Mouse (Mus musculus) hindbrain, embryonic 11.5 days (tissue): ENCODE measurements around the gene Cmss1. TPM values are rescaled to one million over a fixed set of nuclear protein-coding genes. Genes with fewer than 3 reads are reported as not detected.

Experiments used
- ATAC-seq: fragments of 200-750 bp; cut with Nextera tagmentation; 2 replicates; pipeline ENCODE4 v1.8.0; 2017; ENCODE audit warnings: mild to moderate bottlenecking, moderate TSS enrichment, moderate library complexity; ENCODE audit not compliant: low FRiP score
- DNase-seq: peaks from one replicate; pipeline ENCODE4 v3.0.0-alpha.2; 2015; ENCODE audit warnings: low spot score
- H3K27ac ChIP-seq: fragments of 300-500 bp; sonication (generic); 2 replicates; pipeline ENCODE4 v1.5.1; 2014; ENCODE audit warnings: mild to moderate bottlenecking, low read depth, low read length
- H3K27me3 ChIP-seq: fragments of 300-500 bp; sonication (generic); 2 replicates; pipeline ENCODE4 v1.6.1; 2014; ENCODE audit warnings: mild to moderate bottlenecking, low read length, moderate library complexity, mixed read lengths; ENCODE audit not compliant: control insufficient read depth, insufficient read depth
- H3K36me3 ChIP-seq: fragments of 300-500 bp; sonication (generic); 2 replicates; pipeline ENCODE4 v1.6.1; 2014; ENCODE audit warnings: mild to moderate bottlenecking, low read length, moderate library complexity, mixed read lengths; ENCODE audit not compliant: control insufficient read depth, insufficient read depth
- H3K4me1 ChIP-seq: fragments of 300-500 bp; sonication (generic); replicated peaks from 2 replicates; pipeline ENCODE4 v1.6.1; 2014; ENCODE audit warnings: low read length, mixed read lengths; ENCODE audit not compliant: control insufficient read depth, insufficient read depth
- H3K4me2 ChIP-seq: fragments of 300-500 bp; sonication (generic); replicated peaks from 2 replicates; pipeline ENCODE4 v1.6.1; 2014; ENCODE audit warnings: mild to moderate bottlenecking, low read depth, low read length
- H3K4me3 ChIP-seq: fragments of 300-500 bp; sonication (generic); 2 replicates; pipeline ENCODE4 v1.5.1; 2014; ENCODE audit warnings: low read depth, low read length
- H3K9ac ChIP-seq: fragments of 300-500 bp; sonication (generic); 2 replicates; pipeline ENCODE4 v1.6.1; 2014; ENCODE audit warnings: low read depth, low read length
- H3K9me3 ChIP-seq: fragments of 300-500 bp; sonication (generic); 2 replicates; pipeline ENCODE4 v1.6.1; 2016; ENCODE audit warnings: low read length; ENCODE audit not compliant: control insufficient read depth
- whole genome bisulfite sequencing: fragments of 180-500 bp; shearing (Covaris S2); extraction: QIAGEN DNeasy Blood & Tissue Kit; methylation state at CpG from one replicate; pipeline ENCODE4 v1.1.7; 2014; 5-methylcytosine and 5-hydroxymethylcytosine counted together
- polyA plus RNA-seq: library from polyadenylated mRNA; unstranded; fragments of >200 nt; fragmentation: Nextera tagmentation; extraction: Ambion mirVana; gene quantifications from 2 replicates; pipeline ENCODE4 v1.2.1, GENCODE M21; 2014

The Cmss1 gene
- polyA plus RNA-seq, 1 experiment from 2014 or later: 51.1 TPM

DNA sequence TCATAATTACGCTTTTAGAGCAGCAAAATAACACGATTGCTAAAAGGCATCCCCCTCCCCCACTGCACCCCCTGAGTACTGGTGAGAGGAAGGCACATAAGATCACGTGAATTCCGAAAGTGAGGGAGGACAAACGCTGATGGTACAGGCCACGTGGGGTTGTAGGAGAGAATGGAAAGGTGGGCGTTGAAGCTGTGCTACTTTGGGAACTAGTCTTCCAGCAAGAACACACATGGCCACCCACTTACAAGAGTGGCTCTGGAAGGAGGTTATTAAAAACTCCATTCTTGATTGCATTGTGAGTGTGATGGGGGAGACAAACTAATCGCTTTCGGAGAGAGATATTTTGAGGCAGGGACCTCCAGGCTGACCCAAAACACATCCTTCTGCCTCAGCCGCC, 247.4 kb downstream of the Cmss1 start:
- Histone ChIP-seq H3K27me3 (no peaks in the 10 kb centered on the region), H3K4me3 (no peak overlapping the region), H3K27ac (no peak overlapping the region), H3K4me1 (no peaks in the 10 kb centered on the region), H3K36me3 (no peaks in the 10 kb centered on the region), H3K9me3 (no peaks in the 10 kb centered on the region), H3K9ac (no peak overlapping the region), H3K4me2 (no peak overlapping the region)
- DNase-seq: no peak
- 93% methylated on average over 10 of the region's 10 CpGs for WGBS
- ATAC-seq: no peak

DNA sequence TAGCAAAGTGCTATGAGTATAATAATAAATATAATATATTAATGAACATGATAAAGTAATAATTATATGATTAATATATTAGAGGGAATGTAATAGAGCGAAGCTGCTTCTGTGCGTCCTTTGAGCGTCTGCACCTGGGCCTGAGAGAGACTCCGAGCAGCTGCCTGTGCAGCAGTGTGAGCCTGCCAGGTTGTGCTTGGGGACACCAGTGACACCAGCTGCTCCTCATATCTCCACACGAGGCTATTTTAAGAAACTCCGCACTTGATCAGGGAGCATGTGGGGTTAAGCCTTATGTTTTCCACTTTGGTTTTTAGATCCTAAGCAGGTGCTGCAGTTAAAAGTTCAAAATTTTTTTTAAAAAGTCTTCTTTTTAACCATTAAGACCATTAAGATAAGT, 249.7 kb downstream of the Cmss1 start:
- WGBS: 94% methylated on average over 6 of the region's 6 CpGs
- no peak for ATAC-seq

GRCm38 (mm10) chr16:57356454-57356853, 250.2 kb downstream of the Cmss1 start:
- Histone ChIP-seq H3K9ac (no peak overlapping the region), H3K4me2 (no peak overlapping the region), H3K9me3 (no peaks in the 10 kb centered on the region), H3K36me3 (no peaks in the 10 kb centered on the region), H3K27me3 (no peaks in the 10 kb centered on the region), H3K27ac (no peak overlapping the region), H3K4me3 (no peak overlapping the region), H3K4me1 (no peaks in the 10 kb centered on the region; the same call in 1 of the 2 replicates)
- WGBS: 76% methylated on average over 6 of the region's 6 CpGs
- DNase-seq (no peak), ATAC-seq (no peak)

More for the DNA sequence above, 249.7 kb downstream of the Cmss1 start:
- Histone ChIP-seq H3K27me3 (no peaks in the 10 kb centered on the region), H3K4me3 (no peak overlapping the region), H3K4me1 (no peaks in the 10 kb centered on the region; the same call in 1 of the 2 replicates), H3K27ac (no peak overlapping the region), H3K9me3 (no peaks in the 10 kb centered on the region), H3K9ac (no peak overlapping the region), H3K4me2 (no peak overlapping the region), H3K36me3 (no peaks in the 10 kb centered on the region)
- no peak for DNase-seq

- 87% methylated on average over 6 of the region's 6 CpGs for WGBS
- no peaks in the 10 kb centered on the region; the same call in 1 of the 2 replicates for H3K4me1 ChIP-seq
- DNase-seq: no peak
- no peak overlapping the region for H3K9ac ChIP-seq
- ATAC-seq: no peak
- H3K27me3 ChIP-seq: no peaks in the 10 kb centered on the region
- H3K4me2 ChIP-seq: no peak overlapping the region
- no peak overlapping the region for H3K27ac ChIP-seq
- no peaks in the 10 kb centered on the region for H3K9me3 ChIP-seq
- H3K36me3 ChIP-seq: no peaks in the 10 kb centered on the region
- H3K4me3 ChIP-seq: no peak overlapping the region
Observed at GRCm38 (mm10) chr16:57353932-57354331, 252.7 kb downstream of the Cmss1 start.

- no peak overlapping the region for H3K4me2 ChIP-seq
- H3K27me3 ChIP-seq: no peaks in the 10 kb centered on the region
- no peaks in the 10 kb centered on the region for H3K36me3 ChIP-seq
- no peak overlapping the region for H3K9ac ChIP-seq
- no peak for ATAC-seq
- H3K27ac ChIP-seq: no peak overlapping the region
- DNase-seq: no peak
- 85% methylated on average over 11 of the region's 11 CpGs for WGBS
- H3K4me1 ChIP-seq: no peaks in the 10 kb centered on the region; the same call in 1 of the 2 replicates
- no peaks in the 10 kb centered on the region for H3K9me3 ChIP-seq
- H3K4me3 ChIP-seq: no peak overlapping the region
Observed at GRCm38 (mm10) chr16:57353166-57353721, 253.4 kb downstream of the Cmss1 start.

DNA sequence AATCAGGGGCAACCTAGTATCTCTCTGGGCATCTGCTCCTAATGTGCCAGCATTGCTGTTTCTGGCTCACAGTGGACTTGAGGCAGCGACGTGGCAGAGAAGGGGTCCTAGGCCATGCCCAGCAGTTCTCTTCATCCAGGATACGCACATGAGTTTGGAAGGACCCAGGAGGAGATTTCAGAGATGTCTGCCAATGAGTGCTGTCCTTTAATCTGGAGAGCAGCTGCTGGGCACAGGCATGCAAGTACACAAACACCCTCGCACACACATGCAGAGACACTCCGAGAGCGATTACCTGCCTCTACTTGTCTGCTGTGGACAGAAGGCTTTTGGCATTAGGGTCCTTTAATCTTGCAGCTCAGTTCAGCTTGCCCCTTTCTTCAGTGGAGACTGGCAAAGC, 253.9 kb downstream of the Cmss1 start, which contains the start of gene Filip1l:
TSS of gene Filip1l (plus strand) at position 343 of the 400 bp plus-strand sequence.
- ATAC-seq (no peak), DNase-seq (no peak)
- Histone ChIP-seq H3K9me3 (no peaks in the 10 kb centered on the region), H3K27ac (no peak within 1 kb of the TSS), H3K9ac (no peak within 1 kb of the TSS), H3K27me3 (no peaks in the 10 kb centered on the region), H3K36me3 (no peaks in the 10 kb centered on the region), H3K4me3 (no peak within 1 kb of the TSS), H3K4me1 (no peaks in the 10 kb centered on the region; the same call in 1 of the 2 replicates), H3K4me2 (no peak within 1 kb of the TSS)
- WGBS: 79% methylated on average over 6 of the region's 6 CpGs

GRCm38 (mm10) chr16:57349689-57350088, 257.0 kb downstream of the Cmss1 start:
- H3K27ac ChIP-seq: no peak overlapping the region
- H3K4me3 ChIP-seq: no peak overlapping the region
- no peaks in the 10 kb centered on the region for H3K9me3 ChIP-seq
- H3K4me1 ChIP-seq: no peaks in the 10 kb centered on the region; the same call in 1 of the 2 replicates
- no peaks in the 10 kb centered on the region for H3K27me3 ChIP-seq
- ATAC-seq: no peak
- DNase-seq: no peak
- WGBS: 65% methylated on average over 3 of the region's 3 CpGs
- H3K9ac ChIP-seq: no peak overlapping the region
- H3K36me3 ChIP-seq: no peaks in the 10 kb centered on the region
- no peak overlapping the region for H3K4me2 ChIP-seq

- H3K27me3 ChIP-seq: no peaks in the 10 kb centered on the region
- H3K4me2 ChIP-seq: no peak overlapping the region
- H3K9ac ChIP-seq: no peak overlapping the region
- H3K4me1 ChIP-seq: no peaks in the 10 kb centered on the region; the same call in 1 of the 2 replicates
- ATAC-seq: no peak
- H3K27ac ChIP-seq: no peak overlapping the region
- H3K36me3 ChIP-seq: no peaks in the 10 kb centered on the region
- WGBS: 86% methylated on average over 3 of the region's 3 CpGs
- DNase-seq: no peak
- no peaks in the 10 kb centered on the region for H3K9me3 ChIP-seq
- no peak overlapping the region for H3K4me3 ChIP-seq
Observed at GRCm38 (mm10) chr16:57349039-57349438, 257.6 kb downstream of the Cmss1 start.

GRCm38 (mm10) chr16:57346258-57346657, 260.4 kb downstream of the Cmss1 start:
- Histone ChIP-seq H3K36me3 (no peaks in the 10 kb centered on the region), H3K4me2 (no peak overlapping the region), H3K27me3 (no peaks in the 10 kb centered on the region), H3K9me3 (no peaks in the 10 kb centered on the region), H3K4me1 (no peaks in the 10 kb centered on the region), H3K4me3 (no peak overlapping the region), H3K27ac (no peak overlapping the region), H3K9ac (no peak overlapping the region)
- ATAC-seq: no peak
- WGBS: 73% methylated on average over 3 of the region's 3 CpGs
- no peak for DNase-seq
